ENCODE assay signal across 24 mouse cellular contexts in the genomic region with DNA sequence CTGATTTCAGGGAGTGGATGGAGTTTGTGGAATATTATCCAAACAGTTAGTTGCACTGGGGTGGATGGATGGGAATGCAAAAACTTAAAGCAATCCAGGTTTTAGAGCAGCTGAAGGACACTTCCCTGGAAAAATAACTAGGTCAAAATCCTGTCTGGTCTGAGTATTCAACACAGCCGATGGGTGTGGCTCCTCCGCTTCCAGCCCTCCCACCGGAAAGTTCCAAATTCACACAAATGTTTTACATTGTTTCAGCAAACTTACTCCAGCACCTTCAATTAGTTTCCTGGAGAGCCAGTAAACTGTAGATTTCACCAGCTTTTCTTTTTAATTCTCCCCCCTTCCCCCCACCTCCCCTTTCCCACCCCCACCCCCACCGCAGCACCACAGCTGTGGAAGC. TPM values are rescaled to one million over a fixed set of nuclear protein-coding genes. Genes with fewer than 3 reads are reported as not detected.
A peak's percentile ranks its signal among the peaks of the same experiment; 100 is the strongest.
DNase-seq lines count a peak whose midpoint lies in the region; ATAC-seq lines count a peak whose summit lies in the region.
"Had no signal": no experiment of that assay in that cellular context is flagged by ENCODE, and none has a peak within 500 bp of the region (broad histone marks: within the 10 kb centered on the region; RNA-seq: fewer than 3 reads in every experiment).

No protein-coding gene starts in this region.

- H3K9ac ChIP-seq in heart, embryonic 12.5 days = no peak overlapping the region
- H3K9ac ChIP-seq: embryonic facial prominence, embryonic 12.5 days; heart, embryonic 13.5 days; liver, embryonic 12.5 days; lung, embryonic 14.5 days; neural tube, embryonic 13.5 days had no signal

- ATAC-seq in heart, embryonic 12.5 days (ENCODE audit: insufficient number of reproducible peaks, low FRiP score) = no peak
- ATAC-seq: activated CD4-positive, CD25-positive, alpha-beta regulatory T cell, adult 4 months; forebrain, embryonic 16.5 days; hindbrain, postnatal 0 days; intestine, postnatal 0 days; liver, embryonic 12.5 days had no signal

- H3K27ac ChIP-seq in heart, embryonic 12.5 days (ENCODE audit: poor library complexity, severe bottlenecking) = no peak overlapping the region
- H3K27ac ChIP-seq: embryonic facial prominence, embryonic 12.5 days; heart, embryonic 13.5 days; hindbrain, embryonic 10.5 days; hindbrain, postnatal 0 days; layer of hippocampus, adult 2 months; liver, embryonic 12.5 days; neural tube, embryonic 13.5 days had no signal

- intact Hi-C loops in heart, postnatal 14 days (cut with DNase I) = loop anchor here (5.0 kb wide), 1 partner anchor 193 kb away; no protein-coding TSS in a partner anchor

- no peaks in the 10 kb centered on the region for H3K36me3 ChIP-seq in heart, embryonic 12.5 days
- H3K36me3 ChIP-seq: embryonic facial prominence, embryonic 12.5 days; heart, embryonic 13.5 days; hindbrain, embryonic 10.5 days; liver, embryonic 12.5 days; neural tube, embryonic 13.5 days had no signal

- WGBS in heart, embryonic 12.5 days = 74% methylated on average over 4 of the region's 4 CpGs

- no peaks in the 10 kb centered on the region for H3K9me3 ChIP-seq in heart, embryonic 12.5 days (replicated peaks)
- H3K9me3 ChIP-seq: embryonic facial prominence, embryonic 12.5 days; heart, embryonic 13.5 days; hindbrain, embryonic 10.5 days; liver, embryonic 12.5 days; neural tube, embryonic 13.5 days had no signal

- DNase-seq in heart, adult 8-10 months (ENCODE audit: low spot score) = peak; percentile 56
- DNase-seq in kidney, postnatal 36 days = peak; percentile 29 to 34
- no peak for DNase-seq in kidney, adult 9 months
- peak; percentile 73 for DNase-seq in R1 (ENCODE audit: low read depth, low spot score)
- peak; percentile 17 to 23 for DNase-seq in heart, postnatal 14 days
- DNase-seq in adrenal gland, postnatal 4 days (ENCODE audit: low spot score in 2 of 2) = no peak
- DNase-seq: adrenal gland, postnatal 10 days; cerebellum, adult 9-11 months; lung, embryonic 14.5 days; midbrain, embryonic 14.5 days; right cerebral cortex, adult 18-20 months; thymus, postnatal 36 days had no signal

- H3K27me3 ChIP-seq in heart, embryonic 12.5 days (replicated peaks) = no peaks in the 10 kb centered on the region
- H3K27me3 ChIP-seq: embryonic facial prominence, embryonic 12.5 days; heart, embryonic 13.5 days; liver, embryonic 12.5 days; megakaryocyte, embryonic 14.5 days; neural tube, embryonic 13.5 days had no signal

- H3K4me1 ChIP-seq in heart, embryonic 12.5 days (replicated peaks) = peaks cover 18% of the 10 kb centered on the region
- H3K4me1 ChIP-seq: hindbrain, embryonic 10.5 days; liver, embryonic 12.5 days; megakaryocyte, embryonic 14.5 days; neural tube, embryonic 13.5 days had no signal

- no peak overlapping the region for H3K4me3 ChIP-seq in heart, embryonic 12.5 days
- H3K4me3 ChIP-seq: embryonic facial prominence, embryonic 12.5 days; heart, embryonic 13.5 days; hindbrain, embryonic 10.5 days; layer of hippocampus, adult 2 months; liver, embryonic 12.5 days; megakaryocyte, embryonic 14.5 days; neural tube, embryonic 13.5 days had no signal

- no peak overlapping the region for H3K4me2 ChIP-seq in heart, embryonic 12.5 days
- H3K4me2 ChIP-seq: embryonic facial prominence, embryonic 12.5 days; heart, embryonic 13.5 days; liver, embryonic 12.5 days; lung, embryonic 14.5 days; neural tube, embryonic 13.5 days had no signal

RNA-seq across cellular contexts. Expression of a gene that starts 45.2 kb away (rescaled TPM):
- total RNA-seq in heart, adult 8-10 months (2022) = 1 to 10 TPM; 5.9 to 8.6 (median 7.2) TPM
- polyA plus RNA-seq in heart, embryonic 12.5 days (2016; fragmentation: Nextera tagmentation; extraction: Ambion mirVana) = 8.6 and 9.5 TPM in 2 replicates
- total RNA-seq in heart, postnatal 14 days (2021) = 10 to 100 TPM; 16.3 to 16.4 TPM
- 10 to 100 TPM; 12.0 to 15.4 TPM for total RNA-seq in adrenal gland, postnatal 4 days (2021)

Comparison
In these comparisons a context has a peak if more than half of its experiments do, and no peak if none do; other contexts are left out.
1. DNase-seq: peak in heart, adult 8-10 months (single experiment), kidney, postnatal 36 days (2 of 2), R1 (single experiment) and heart, postnatal 14 days (2 of 2); none in kidney, adult 9 months (single experiment) and adrenal gland, postnatal 4 days (0 of 2).